Mouse (Mus musculus) brown adipose tissue, adult 24 weeks (tissue): Measurements from ENCODE around the gene Scamp1. TPM values are rescaled to one million over a fixed set of nuclear protein-coding genes. Genes with fewer than 3 reads are reported as not detected.
"Not testable (repeated sequence)": the region's sequence is repeated elsewhere in the genome, so short reads cannot be mapped to it uniquely, and the experiment has no call there.

ENCODE experiments used
- H3K27ac ChIP-seq: fragments of 200-500 bp; replicated peaks from 2 replicates; pipeline ENCODE4 v1.5.1; 2012; ENCODE audit warnings: low read depth, mild to moderate bottlenecking, low read length
- H3K4me1 ChIP-seq: fragments of 200-500 bp; 2 replicates; pipeline ENCODE4 v1.6.1; 2012; ENCODE audit warnings: low read length, mixed read lengths; ENCODE audit not compliant: control insufficient read depth, insufficient read depth, insufficient read length
- H3K4me3 ChIP-seq: fragments of 200-500 bp; 2 replicates; pipeline ENCODE4 v1.5.1; 2012; ENCODE audit warnings: low read depth, mild to moderate bottlenecking, low read length, moderate library complexity; ENCODE audit not compliant: insufficient read depth
- polyA plus RNA-seq: library from polyadenylated mRNA; stranded (reverse); fragments of >200 nt; gene quantifications from 2 replicates; pipeline ENCODE4 v1.2.4, GENCODE M21; 2012; ENCODE audit not compliant: missing spikeins, insufficient read depth, insufficient read length

The Scamp1 gene
- 13.6 and 18.5 TPM in 2 replicates for polyA plus RNA-seq

GRCm38 (mm10) chr13:94285281-94285871 lies at the start of gene Scamp1:
Gene Scamp1 (minus strand): TSS chr13:94285857.
- no peaks in the 10 kb centered on the region for H3K4me1 ChIP-seq
- peak within 1 kb of the TSS; percentile 94 for H3K4me3 ChIP-seq
- peak within 1 kb of the TSS; percentile 75 for H3K27ac ChIP-seq

GRCm38 (mm10) chr13:94330392-94330979 lies 44.8 kb upstream of the Scamp1 start:
- Histone ChIP-seq H3K4me3 (no peak overlapping the region), H3K4me1 (peaks cover 11% of the 10 kb centered on the region), H3K27ac (no peak overlapping the region)

GRCm38 (mm10) chr13:94329005-94329404 lies 43.3 kb upstream of the Scamp1 start:
- peaks cover 11% of the 10 kb centered on the region for H3K4me1 ChIP-seq
- H3K4me3 ChIP-seq, H3K27ac ChIP-seq: not testable (repeated sequence)

- Histone ChIP-seq H3K27ac (peak overlapping the region; percentile 95), H3K4me1 (peaks cover 11% of the 10 kb centered on the region)
These were observed 42.4 kb upstream of the Scamp1 start for GRCm38 (mm10) chr13:94328063-94328462.

GRCm38 (mm10) chr13:94322475-94322874 lies 36.8 kb upstream of the Scamp1 start:
- no peak overlapping the region for H3K27ac ChIP-seq
- H3K4me1 ChIP-seq: peaks cover 1% of the 10 kb centered on the region; the same call in 1 of the 2 replicates
- no peak overlapping the region for H3K4me3 ChIP-seq

More at GRCm38 (mm10) chr13:94328063-94328462, 42.4 kb upstream of the Scamp1 start:
- no peak overlapping the region for H3K4me3 ChIP-seq

GRCm38 (mm10) chr13:94321094-94321792 lies 35.6 kb upstream of the Scamp1 start:
- no peaks in the 10 kb centered on the region for H3K4me1 ChIP-seq
- no peak overlapping the region for H3K4me3 ChIP-seq
- no peak overlapping the region for H3K27ac ChIP-seq

GRCm38 (mm10) chr13:94316975-94317511 lies 31.4 kb upstream of the Scamp1 start:
- no peak overlapping the region for H3K27ac ChIP-seq
- H3K4me3 ChIP-seq: no peak overlapping the region
- H3K4me1 ChIP-seq: no peaks in the 10 kb centered on the region

GRCm38 (mm10) chr13:94312812-94313211 lies 27.2 kb upstream of the Scamp1 start:
- H3K4me3 ChIP-seq, H3K4me1 ChIP-seq, H3K27ac ChIP-seq: not testable (repeated sequence)

GRCm38 (mm10) chr13:94308279-94308678 lies 22.6 kb upstream of the Scamp1 start:
- H3K27ac ChIP-seq: no peak overlapping the region
- no peak overlapping the region for H3K4me3 ChIP-seq
- H3K4me1 ChIP-seq: no peaks in the 10 kb centered on the region

- Histone ChIP-seq H3K27ac (no peak overlapping the region), H3K4me3 (no peak overlapping the region), H3K4me1 (no peaks in the 10 kb centered on the region)
These were observed 21.9 kb upstream of the Scamp1 start for GRCm38 (mm10) chr13:94307531-94307930.

- no peaks in the 10 kb centered on the region for H3K4me1 ChIP-seq
- H3K27ac ChIP-seq: no peak overlapping the region
- no peak overlapping the region for H3K4me3 ChIP-seq
These were observed 21.3 kb upstream of the Scamp1 start for GRCm38 (mm10) chr13:94306968-94307289.

- Histone ChIP-seq H3K4me3 (no peak overlapping the region), H3K4me1 (no peaks in the 10 kb centered on the region; the same call in 1 of the 2 replicates), H3K27ac (no peak overlapping the region)
These were observed 20.8 kb upstream of the Scamp1 start for GRCm38 (mm10) chr13:94306277-94306967.

- Histone ChIP-seq H3K27ac (no peak overlapping the region), H3K4me1 (peaks cover 9% of the 10 kb centered on the region), H3K4me3 (no peak overlapping the region)
These were observed 15.4 kb upstream of the Scamp1 start for GRCm38 (mm10) chr13:94300946-94301538.

- H3K4me3 ChIP-seq: no peak overlapping the region
- no peak overlapping the region for H3K27ac ChIP-seq
- H3K4me1 ChIP-seq: peaks cover 9% of the 10 kb centered on the region
These were observed 14.6 kb upstream of the Scamp1 start for GRCm38 (mm10) chr13:94300232-94300631.

- no peak overlapping the region for H3K27ac ChIP-seq
- H3K4me3 ChIP-seq: no peak overlapping the region
- peaks cover 9% of the 10 kb centered on the region for H3K4me1 ChIP-seq
These were observed 12.7 kb upstream of the Scamp1 start for GRCm38 (mm10) chr13:94298401-94298800.
